Mouse (Mus musculus) midbrain, postnatal 0 days (tissue): Measurements from ENCODE around the gene 4930455H04Rik. TPM values are rescaled to one million over a fixed set of nuclear protein-coding genes. Genes with fewer than 3 reads are reported as not detected.
A peak's percentile ranks its signal among the peaks of the same experiment; 100 is the strongest.

ENCODE experiments used
- ATAC-seq: fragments of 200-750 bp; cut with Nextera tagmentation; 2 replicates; pipeline ENCODE4 v1.8.0; 2017; ENCODE audit warnings: moderate number of reproducible peaks, mild to moderate bottlenecking, moderate TSS enrichment, moderate library complexity; ENCODE audit not compliant: low FRiP score
- DNase-seq: peaks from one replicate; pipeline ENCODE4 v3.0.0-alpha.2; 2015; ENCODE audit warnings: low spot score
- H3K27ac ChIP-seq: fragments of 300-500 bp; sonication (generic); 2 replicates; pipeline ENCODE4 v1.5.1; 2014; ENCODE audit warnings: low read depth, mild to moderate bottlenecking, low read length, mixed read lengths
- H3K27me3 ChIP-seq: fragments of 300-500 bp; sonication (generic); 2 replicates; pipeline ENCODE4 v1.6.1; 2014; ENCODE audit warnings: low read length, control low read depth, mixed read lengths; ENCODE audit not compliant: insufficient read depth
- H3K36me3 ChIP-seq: fragments of 300-500 bp; sonication (generic); 2 replicates; pipeline ENCODE4 v1.6.1; 2014; ENCODE audit warnings: low read length, control low read depth, mixed read lengths; ENCODE audit not compliant: insufficient read depth
- H3K4me1 ChIP-seq: fragments of 300-500 bp; sonication (generic); 2 replicates; pipeline ENCODE4 v1.6.1; 2014; ENCODE audit warnings: mild to moderate bottlenecking, control low read depth, antibody characterized with exemption, low read length, mixed read lengths; ENCODE audit not compliant: insufficient read depth
- H3K4me2 ChIP-seq: fragments of 300-500 bp; sonication (generic); 2 replicates; pipeline ENCODE4 v1.6.1; 2014; ENCODE audit warnings: low read depth, mild to moderate bottlenecking, low read length, mixed read lengths; ENCODE audit not compliant: poor library complexity, severe bottlenecking
- H3K4me3 ChIP-seq: fragments of 300-500 bp; sonication (generic); 2 replicates; pipeline ENCODE4 v1.5.1; 2014; ENCODE audit warnings: low read depth, mild to moderate bottlenecking, low read length, moderate library complexity
- H3K9ac ChIP-seq: fragments of 300-500 bp; sonication (generic); replicated peaks from 2 replicates; pipeline ENCODE4 v1.6.1; 2014; ENCODE audit warnings: mild to moderate bottlenecking, low read length, moderate library complexity, mixed read lengths; ENCODE audit not compliant: poor library complexity, severe bottlenecking
- H3K9me3 ChIP-seq: fragments of 300-500 bp; sonication (generic); 2 replicates; pipeline ENCODE4 v1.6.1; 2016; ENCODE audit warnings: low read length, control low read depth
- CTCF ChIP-seq: IDR thresholded peaks from 2 replicates; pipeline ENCODE4 v1.5.1; 2016; ENCODE audit warnings: antibody characterized with exemption, mild to moderate bottlenecking
- WGBS: fragments of 180-500 bp; shearing (Covaris S2); extraction: QIAGEN DNeasy Blood & Tissue Kit; methylation state at CpG from one replicate; pipeline ENCODE4 v1.1.7; 2014; 5-methylcytosine and 5-hydroxymethylcytosine counted together
- polyA plus RNA-seq: library from polyadenylated mRNA; unstranded; fragments of >200 nt; fragmentation: Nextera tagmentation; extraction: Ambion mirVana; gene quantifications from 2 replicates; pipeline ENCODE4 v1.2.1, GENCODE M21; 2015
- total RNA-seq: library from RNA; depleted of rRNA; stranded (reverse); fragments of >200 nt; gene quantifications from 2 replicates; pipeline ENCODE4 v1.2.3, GENCODE M21; 2014

4930455H04Rik gene
- total and polyA plus RNA-seq, 2 experiments from 2014 or later: not detected

DNA sequence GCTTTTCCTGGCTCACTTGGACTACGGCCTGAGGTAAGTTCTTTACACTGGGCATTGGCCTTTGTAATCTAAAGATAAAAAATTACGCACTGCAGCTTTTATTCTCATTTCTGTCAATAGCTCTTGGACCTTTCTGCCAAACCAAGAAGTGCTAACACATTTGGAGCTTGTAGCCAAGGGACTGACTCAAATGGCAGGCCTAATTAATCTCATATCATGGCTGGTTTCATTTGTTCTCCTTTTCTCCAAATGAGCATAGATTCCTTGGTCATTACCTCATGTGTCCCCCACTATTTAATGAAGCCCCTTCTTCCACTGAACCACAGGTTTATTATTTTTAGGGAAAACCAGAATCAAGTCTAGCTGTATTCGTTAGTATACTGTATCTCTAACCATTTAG is 20.2 kb downstream of the 4930455H04Rik start:
- Histone ChIP-seq H3K27ac (no peak overlapping the region), H3K27me3 (no peaks in the 10 kb centered on the region), H3K4me3 (no peak overlapping the region), H3K9me3 (no peaks in the 10 kb centered on the region), H3K36me3 (no peaks in the 10 kb centered on the region), H3K4me1 (no peaks in the 10 kb centered on the region), H3K4me2 (no peak overlapping the region), H3K9ac (no peak overlapping the region)
- TF ChIP-seq CTCF: no peak
- ATAC-seq: no peak
- DNase-seq: no peak
- WGBS: 89% methylated on average over 3 of the region's 3 CpGs

DNA sequence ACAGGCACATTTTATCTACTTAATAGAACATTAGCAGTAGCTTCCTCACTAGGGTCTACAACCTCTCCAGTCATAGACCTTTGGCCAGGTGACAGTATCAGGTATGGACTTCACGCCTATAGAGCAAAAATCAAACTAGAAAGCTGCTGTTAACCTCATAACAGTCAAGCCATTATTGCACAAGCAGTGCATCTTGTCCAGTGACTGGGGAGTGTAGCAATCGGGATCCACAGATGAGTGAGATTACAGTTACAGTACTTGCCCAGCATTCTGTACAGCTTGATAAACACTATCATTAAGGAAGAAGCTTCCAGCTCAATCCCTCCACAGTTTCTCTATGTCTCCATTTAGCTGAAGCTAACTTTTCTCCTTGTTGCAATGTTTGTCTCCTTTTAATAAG is 23.1 kb downstream of the 4930455H04Rik start:
- Histone ChIP-seq H3K36me3 (no peaks in the 10 kb centered on the region), H3K4me2 (no peak overlapping the region), H3K4me1 (no peaks in the 10 kb centered on the region), H3K27ac (no peak overlapping the region), H3K9ac (no peak overlapping the region), H3K9me3 (no peaks in the 10 kb centered on the region), H3K4me3 (no peak overlapping the region), H3K27me3 (no peaks in the 10 kb centered on the region)
- no peak for DNase-seq
- 91% methylated on average over 2 of the region's 2 CpGs for WGBS
- no peak for ATAC-seq
- TF ChIP-seq CTCF: no peak

DNA sequence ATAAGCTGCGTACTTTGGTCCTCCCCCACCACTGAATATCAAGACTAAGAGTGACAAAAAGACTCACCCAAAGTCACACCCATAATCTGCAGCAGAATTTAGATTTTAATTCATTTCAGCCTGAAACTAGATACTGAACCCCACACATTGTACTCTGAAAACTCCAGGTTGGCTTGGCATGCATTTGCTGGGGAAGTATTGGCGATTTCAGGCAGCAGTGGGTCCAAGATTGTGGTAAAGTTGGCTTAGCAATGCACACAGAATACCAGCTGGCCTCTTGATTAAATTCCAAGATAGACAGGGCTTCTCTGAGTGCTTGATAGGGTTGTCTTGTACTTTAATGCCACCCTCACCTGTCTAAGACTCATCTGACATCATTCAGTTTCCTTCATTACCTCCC is 24.9 kb downstream of the 4930455H04Rik start:
- no peak for DNase-seq
- no peak overlapping the region for H3K4me3 ChIP-seq
- no peaks in the 10 kb centered on the region for H3K4me1 ChIP-seq
- H3K9ac ChIP-seq: no peak overlapping the region
- WGBS: 85% methylated on average over 2 of the region's 2 CpGs
- TF ChIP-seq CTCF: no peak
- H3K9me3 ChIP-seq: no peaks in the 10 kb centered on the region
- no peak for ATAC-seq
- H3K4me2 ChIP-seq: no peak overlapping the region
- no peaks in the 10 kb centered on the region for H3K27me3 ChIP-seq
- H3K36me3 ChIP-seq: no peaks in the 10 kb centered on the region
- no peak overlapping the region for H3K27ac ChIP-seq

DNA sequence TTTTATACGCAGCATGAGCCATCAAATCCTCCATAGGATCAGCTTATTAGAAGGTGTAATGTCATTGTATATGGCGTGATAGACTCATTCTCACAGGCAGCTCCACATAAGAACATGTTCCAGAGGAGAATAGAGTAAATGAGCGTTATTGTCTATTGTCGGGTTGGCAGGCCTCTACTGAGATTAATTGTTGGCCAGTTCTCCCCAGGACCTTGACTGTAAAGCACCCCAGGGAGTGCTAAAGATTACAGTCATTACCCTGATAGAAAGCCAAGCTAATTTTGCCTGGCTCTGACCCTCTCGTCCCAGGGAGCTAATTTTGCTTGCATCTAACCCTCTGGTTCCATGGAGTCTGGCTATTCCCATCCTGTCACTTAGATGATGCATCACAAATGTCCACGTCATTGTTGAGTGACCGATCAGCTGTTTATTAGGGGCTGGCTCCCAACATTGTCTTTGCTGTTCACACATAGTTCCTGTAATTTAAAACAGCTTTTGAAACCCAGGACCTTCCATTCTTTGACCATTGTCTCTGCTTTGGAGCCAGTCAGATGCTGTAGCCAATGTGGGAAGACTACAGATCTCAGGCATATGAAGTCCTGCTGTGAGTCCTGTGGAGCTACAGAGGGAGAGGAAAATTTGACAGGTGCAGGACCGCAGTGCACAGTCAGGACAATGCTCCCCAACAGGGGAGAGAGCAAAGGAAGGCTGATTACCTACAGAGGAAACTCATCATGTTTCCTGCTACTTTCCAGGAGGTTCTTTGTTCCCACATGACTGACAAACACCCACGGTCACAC is 33.8 kb downstream of the 4930455H04Rik start:
- ATAC-seq (0 out of 2 replicates have a peak, but pooled peaks have one; percentile 23), DNase-seq (peak; percentile 12)
- H3K4me3 ChIP-seq: no peak overlapping the region
- no peak overlapping the region for H3K9ac ChIP-seq
- no peaks in the 10 kb centered on the region for H3K4me1 ChIP-seq
- no peaks in the 10 kb centered on the region for H3K36me3 ChIP-seq
- H3K27ac ChIP-seq: no peak overlapping the region
- H3K9me3 ChIP-seq: no peaks in the 10 kb centered on the region
- no peak for TF ChIP-seq CTCF
- H3K4me2 ChIP-seq: no peak overlapping the region
- 35% methylated on average over 9 of the region's 9 CpGs for WGBS
- H3K27me3 ChIP-seq: no peaks in the 10 kb centered on the region

DNA sequence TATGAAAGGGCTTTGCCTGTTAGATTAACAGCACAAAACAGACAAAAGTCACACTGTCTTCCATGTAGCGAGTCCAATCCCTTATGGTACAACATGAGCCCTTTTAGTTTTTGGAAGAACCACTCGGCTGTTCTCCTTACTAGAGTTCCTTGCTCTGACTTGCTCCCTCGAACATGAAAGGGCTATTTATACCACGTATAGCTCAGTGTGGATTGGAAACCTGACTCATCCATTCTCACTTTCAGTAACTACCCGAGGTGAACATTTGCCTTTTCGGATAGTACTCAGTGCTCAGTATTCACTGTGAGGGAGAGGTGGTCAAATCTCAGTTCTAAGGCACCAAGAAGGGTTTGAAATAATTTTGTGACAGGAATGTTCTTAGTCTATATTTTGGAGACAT is 35.3 kb downstream of the 4930455H04Rik start:
- TF ChIP-seq CTCF: no peak
- H3K4me2 ChIP-seq: no peak overlapping the region
- H3K27me3 ChIP-seq: no peaks in the 10 kb centered on the region
- H3K9me3 ChIP-seq: no peaks in the 10 kb centered on the region
- no peak for DNase-seq
- H3K9ac ChIP-seq: no peak overlapping the region
- H3K4me1 ChIP-seq: no peaks in the 10 kb centered on the region
- H3K27ac ChIP-seq: no peak overlapping the region
- H3K4me3 ChIP-seq: no peak overlapping the region
- WGBS: 74% methylated on average over 6 of the region's 6 CpGs
- ATAC-seq: no peak
- H3K36me3 ChIP-seq: no peaks in the 10 kb centered on the region

DNA sequence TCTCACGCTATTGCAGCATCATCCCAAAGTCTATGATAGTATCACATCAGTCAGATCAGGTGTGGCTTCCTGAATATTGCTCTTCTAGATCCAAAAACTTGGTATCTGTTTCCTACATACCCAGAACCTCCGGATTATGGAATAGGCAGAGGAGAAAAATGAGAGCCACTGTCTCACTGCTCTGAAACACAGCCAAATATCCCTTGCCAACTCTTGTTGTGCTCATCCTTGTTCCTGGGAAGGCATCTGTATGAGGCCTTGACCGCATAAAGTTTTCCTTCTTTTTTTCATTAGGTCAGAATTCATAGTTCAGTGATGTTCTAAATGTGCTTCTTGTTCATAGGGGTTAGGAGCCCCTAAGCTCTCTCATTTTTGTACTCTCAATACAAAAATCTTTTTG is 38.6 kb downstream of the 4930455H04Rik start:
- ATAC-seq (no peak), DNase-seq (no peak)
- H3K36me3 ChIP-seq: no peaks in the 10 kb centered on the region
- WGBS: 89% methylated on average over 3 of the region's 3 CpGs
- no peak overlapping the region for H3K27ac ChIP-seq
- no peaks in the 10 kb centered on the region for H3K4me1 ChIP-seq
- no peak overlapping the region for H3K4me2 ChIP-seq
- no peak for TF ChIP-seq CTCF
- H3K4me3 ChIP-seq: no peak overlapping the region
- no peak overlapping the region for H3K9ac ChIP-seq
- H3K9me3 ChIP-seq: no peaks in the 10 kb centered on the region
- no peaks in the 10 kb centered on the region for H3K27me3 ChIP-seq
